Comparison of ENCODE assay signal across 1 mouse cellular context in the genomic region with DNA sequence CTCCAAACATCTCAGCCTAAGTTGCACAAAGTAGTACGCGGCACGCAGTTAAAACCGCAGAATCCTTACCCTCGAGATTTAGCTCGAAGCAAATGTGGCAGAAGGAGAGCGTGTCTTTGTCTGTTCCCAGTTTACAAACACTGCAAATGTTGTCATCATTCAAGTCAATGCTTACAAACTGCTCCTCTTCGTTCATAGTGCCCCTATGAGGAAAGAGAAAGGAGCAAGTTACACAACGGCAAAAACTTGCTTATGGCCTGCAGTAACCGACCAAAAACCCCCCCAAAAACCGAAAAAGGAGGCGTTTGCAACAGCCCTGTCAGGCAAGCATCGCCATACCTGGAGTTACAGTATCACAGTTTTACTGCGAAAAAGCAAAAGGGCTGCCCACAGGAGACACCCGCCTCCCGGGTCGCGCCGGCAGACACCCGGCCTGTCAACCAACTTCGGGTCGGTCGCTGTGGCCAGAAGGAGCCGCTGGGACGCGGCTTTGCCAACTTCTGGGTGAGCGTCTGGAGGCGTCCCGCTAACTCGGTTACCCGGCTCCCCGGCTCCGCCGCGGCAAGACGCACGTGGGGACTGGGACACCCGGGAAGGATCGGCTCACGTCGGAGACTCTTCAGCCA.
TF ChIP-seq lines count a peak whose summit lies in the region.

No protein-coding gene starts in this region.

TF ChIP-seq in CH12.LX, 34 proteins besides CTCF, POLR2A, EP300 and RAD21 (continued from another document):
- TF ChIP-seq ZNF384 (IDR thresholded peaks at IDR 0.05; ENCODE audit: low read depth, low read length) (no peak), KAT2A (IDR thresholded peaks at IDR 0.05; ENCODE audit: insufficient replicate concordance, low read length) (no peak), RCOR1 (conservative IDR thresholded peaks at IDR 0.05; ENCODE audit: low read depth, low read length) (no peak), SMC3 (IDR thresholded peaks at IDR 0.05; ENCODE audit: low read depth, low read length) (no peak; the same call in 1 of the 2 replicates), ZMIZ1 (IDR thresholded peaks at IDR 0.05; ENCODE audit: low read depth, low read length) (no peak), USF1 (IDR thresholded peaks at IDR 0.05; ENCODE audit: low read depth, low read length) (no peak), MAFK (IDR thresholded peaks at IDR 0.05; ENCODE audit: insufficient replicate concordance, low read length) (no peak), GABPA (IDR thresholded peaks at IDR 0.05; ENCODE audit: insufficient replicate concordance, low read depth, low read length) (no peak)
